Mouse (Mus musculus) cerebellum, adult 9-10 months (tissue): Measurements from ENCODE around the gene Eif2b2.

Source experiments
- DNase-seq: peaks from one replicate; pipeline ENCODE4 v3.0.0; 2022

Gene Eif2b2

DNA sequence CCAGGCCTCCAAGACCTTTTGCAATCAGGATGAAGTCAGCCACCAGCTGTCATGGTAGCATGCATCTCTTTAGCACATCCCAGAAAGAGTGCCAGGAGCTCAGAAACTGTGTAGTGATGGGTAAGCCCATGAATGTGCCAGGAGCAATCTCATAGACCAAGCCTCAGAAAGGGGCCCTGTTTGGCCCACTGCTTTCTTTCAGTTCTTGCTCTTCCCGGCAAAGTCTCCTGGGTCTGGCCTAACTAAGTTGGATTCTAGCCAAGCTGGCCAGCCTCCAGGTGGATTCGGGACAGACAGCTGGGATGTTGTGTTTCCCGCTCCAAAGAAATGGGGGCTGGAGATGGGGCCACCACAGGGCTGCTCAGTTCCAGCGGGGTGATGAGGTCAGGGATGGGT is 24.7 kb upstream of the Eif2b2 start:
- no peak for DNase-seq

DNA sequence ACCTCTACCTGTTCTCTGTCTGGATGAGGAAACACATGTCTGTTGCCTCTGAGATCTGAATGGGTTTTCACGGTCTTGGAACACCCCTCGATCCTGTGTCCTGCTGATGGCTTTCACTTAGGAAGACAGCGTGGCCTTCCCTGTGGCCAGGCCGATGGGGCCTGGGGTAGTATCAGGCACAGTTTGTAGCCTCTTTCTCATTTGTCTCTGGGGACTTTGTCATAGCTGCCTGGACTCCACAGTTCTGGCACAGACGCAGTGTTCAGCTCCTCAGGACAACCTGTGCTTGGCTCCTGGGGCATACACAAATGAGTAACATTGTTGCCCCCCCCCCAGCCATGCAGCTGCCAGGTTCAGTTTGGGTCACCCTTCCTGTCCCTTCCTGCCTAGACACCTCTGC is 24.2 kb upstream of the Eif2b2 start:
- no peak for DNase-seq

DNA sequence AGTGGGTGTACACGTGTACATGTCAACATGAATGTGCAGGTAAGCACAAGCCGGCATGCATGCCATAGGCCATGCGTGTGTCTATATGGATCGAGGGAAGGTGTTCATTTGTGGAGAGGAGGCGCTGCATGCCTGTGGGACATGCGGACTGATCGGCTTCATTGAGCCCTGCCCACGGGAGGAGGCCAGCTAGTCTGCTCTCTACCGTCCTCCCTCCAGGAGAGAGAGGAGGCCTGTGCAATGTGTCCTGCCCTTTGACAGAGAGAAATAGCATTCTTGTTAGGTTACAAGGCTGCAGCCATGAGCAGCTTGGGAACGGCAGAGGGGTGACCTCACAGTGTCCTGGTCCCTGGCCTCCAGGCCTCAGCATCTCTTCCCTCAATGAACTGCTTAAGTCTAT is 23.1 kb upstream of the Eif2b2 start:
- no peak for DNase-seq

DNA sequence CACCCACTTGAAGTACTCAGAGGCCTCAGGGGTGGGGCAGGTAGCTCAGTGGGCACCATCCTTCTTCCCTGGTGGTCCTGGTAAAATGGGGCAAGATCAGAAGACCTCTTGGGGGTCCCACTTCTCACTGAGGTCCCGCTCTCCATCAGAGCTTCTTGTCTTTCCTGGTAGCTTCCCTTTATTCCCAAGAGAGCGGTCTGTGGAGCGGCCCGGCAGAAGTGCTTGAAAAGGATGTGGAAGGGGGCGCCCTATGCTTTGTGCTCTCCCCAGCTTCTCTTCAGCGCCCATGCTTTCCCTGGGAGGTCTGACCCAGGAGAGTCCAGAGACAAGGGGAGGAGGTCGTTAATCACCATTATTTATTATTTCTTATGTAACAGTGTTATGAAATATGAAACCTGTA is 21.9 kb upstream of the Eif2b2 start:
- DNase-seq: no peak

DNA sequence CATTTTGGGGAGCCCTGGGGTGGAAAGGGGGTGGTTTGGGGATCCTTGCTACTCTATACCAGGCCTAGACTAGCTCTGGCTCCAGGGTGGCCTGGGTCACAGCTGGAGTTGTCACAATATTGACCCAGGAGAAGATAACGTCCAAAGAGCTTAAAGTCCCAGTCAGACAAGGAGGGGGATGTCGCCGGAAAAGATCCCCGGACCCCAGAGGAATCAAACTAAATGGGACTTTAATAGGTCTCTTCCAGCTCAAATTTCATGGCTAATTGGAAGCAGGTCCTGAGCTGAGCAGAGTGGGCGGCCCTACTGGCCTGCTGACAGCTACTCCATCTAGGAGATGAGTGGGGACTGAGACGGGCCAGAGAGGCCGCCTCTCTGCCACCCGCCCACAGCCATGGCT is 21.3 kb upstream of the Eif2b2 start:
- DNase-seq: no peak

DNA sequence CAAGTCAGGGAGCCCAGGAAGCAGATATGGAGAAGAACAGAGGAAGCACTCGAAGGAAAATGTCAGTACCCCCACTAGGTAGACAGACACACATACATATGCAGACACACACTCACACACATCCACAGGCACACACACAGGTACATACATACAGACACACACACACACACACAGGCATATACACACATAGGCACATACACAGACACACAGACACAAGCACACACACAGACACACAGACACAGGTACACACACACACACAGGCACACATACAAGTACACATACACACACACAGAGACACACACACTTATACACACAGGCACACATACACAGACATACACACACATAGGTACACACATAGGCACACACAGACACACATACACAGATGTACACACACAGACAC is 19.3 kb upstream of the Eif2b2 start:
- no peak for DNase-seq

DNA sequence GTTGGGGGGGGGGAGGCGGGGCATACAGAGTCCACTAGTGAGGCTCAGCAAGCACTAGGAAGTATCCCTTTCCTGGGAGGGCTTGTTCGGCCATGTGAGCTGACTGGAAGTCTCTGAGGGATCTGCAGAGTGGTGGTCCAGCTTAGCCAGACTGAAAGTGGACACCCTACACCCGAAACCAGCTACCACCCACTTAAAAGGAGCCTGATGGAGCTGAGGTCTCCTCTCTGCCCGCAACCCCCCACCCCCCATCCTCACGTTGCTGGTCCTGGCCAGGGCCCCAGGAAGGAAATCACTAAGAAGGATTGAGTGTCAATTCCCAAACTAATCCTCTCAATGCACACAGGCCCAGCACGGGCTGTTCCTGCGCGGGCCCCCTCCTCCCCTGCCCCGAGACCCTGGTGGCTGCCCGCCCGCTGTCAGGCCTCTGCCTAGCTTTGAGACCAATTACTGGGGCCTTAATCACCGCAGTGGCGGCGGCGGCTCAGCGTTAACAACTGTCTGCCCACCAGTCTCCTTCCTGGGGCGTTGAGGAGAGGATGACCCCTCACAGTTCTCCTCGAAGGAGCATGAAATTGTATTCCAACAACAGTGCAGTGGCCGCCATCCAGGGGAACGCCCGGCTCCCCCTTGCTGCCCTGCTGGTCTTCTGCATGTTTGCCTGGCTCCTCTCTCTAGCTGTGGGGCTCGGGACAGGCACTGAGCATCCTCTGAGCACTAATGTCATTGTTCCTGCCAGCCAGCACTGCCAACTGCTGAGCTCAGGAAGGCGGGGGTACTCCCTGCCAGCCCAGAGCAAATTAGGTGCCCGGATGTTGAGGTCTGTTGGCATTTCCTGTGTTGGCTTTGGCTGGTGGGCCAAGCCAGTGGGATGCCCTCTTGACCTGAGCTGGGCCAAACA is 18.1 kb upstream of the Eif2b2 start:
- DNase-seq: no peak

DNA sequence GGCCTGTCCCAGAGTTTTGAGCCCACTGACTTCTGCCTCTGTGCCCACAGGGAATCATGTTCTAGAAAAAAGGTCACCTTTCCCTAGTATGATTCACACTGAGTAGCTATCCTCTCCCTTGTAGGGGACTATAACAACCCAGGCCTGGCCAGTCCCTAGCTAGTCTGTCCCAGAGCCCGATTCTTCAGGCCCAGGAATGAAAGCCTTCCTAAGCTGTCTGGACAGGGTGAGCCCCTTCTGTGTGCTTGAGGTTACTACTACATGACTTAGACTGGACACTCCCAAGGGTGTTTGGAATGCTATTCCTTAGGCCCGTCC is 17.5 kb upstream of the Eif2b2 start:
- DNase-seq: no peak

DNA sequence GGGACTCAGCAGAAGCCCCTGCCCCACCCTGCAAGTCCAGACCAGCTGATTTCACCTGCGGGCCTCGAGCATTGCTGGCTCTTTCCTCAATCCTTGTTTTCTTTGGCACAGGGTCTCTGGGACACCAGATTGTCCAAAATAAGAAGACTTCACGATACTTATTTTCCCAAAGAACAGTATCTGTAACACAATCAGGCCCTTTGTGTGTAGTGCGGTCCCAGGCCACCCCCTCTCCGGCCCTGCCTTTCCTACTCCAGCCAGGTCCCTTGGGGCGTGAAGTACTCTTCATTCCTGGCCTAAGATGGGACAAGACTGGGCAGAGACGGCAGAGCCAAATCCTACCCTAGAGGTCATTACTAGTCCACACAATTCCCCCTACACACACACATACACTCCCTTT is 17.1 kb upstream of the Eif2b2 start:
- no peak for DNase-seq

DNA sequence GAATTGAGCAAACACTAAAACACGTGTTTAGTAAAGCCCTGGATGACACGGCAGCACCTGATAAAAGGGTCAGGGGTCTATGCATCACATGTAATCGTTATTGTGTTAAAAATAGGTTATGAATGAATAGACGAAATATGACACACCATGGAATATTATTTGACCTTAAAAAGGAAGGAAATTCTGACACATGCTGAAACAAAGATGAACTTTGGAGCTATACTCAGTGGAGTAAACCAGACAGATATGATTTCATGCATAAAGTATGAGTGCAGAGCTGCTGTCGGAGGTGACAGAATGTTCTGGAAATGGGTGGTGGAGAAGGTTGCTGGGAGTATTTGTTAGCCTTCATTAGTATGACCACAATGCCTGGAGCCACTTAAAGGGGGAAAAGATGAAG is 15.6 kb upstream of the Eif2b2 start:
- no peak for DNase-seq

DNA sequence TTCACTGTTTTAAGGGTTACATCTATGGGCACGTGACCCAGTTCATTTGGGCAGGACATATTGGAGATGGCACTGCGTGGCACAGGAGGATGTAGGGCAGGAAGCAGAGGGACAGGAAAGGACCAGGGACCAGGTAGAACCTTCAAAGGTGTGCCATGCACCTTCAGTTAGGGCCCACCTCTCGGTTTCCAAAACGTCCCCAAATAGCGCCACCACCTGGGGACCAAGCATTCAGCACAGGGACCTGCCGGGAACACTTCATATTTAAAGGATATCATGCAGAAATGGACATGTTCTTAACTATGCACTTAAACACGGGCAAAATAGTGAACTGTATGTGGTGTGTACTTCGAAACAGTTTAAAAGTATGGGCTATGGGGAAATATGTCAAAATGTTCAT is 15.2 kb upstream of the Eif2b2 start:
- DNase-seq: no peak

DNA sequence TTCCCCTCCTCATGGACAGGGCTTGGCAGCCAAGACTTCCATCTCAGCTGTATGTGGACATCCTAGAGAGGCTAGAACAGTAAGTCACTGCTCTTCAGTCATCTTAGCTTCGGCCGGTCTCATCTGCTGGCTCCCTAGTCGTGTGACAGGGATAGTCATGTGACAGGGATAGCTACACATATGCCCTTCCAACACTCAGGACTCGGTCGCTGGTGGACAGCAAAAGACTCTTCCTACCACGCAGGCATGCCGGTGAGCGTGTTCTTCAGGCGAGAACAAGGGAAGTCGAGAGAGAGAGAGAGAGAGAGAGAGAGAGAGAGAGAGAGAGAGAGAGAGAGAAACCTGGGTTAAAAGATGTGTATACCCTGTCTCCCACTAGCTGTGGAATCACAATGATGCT is 13.9 kb upstream of the Eif2b2 start:
- no peak for DNase-seq

DNA sequence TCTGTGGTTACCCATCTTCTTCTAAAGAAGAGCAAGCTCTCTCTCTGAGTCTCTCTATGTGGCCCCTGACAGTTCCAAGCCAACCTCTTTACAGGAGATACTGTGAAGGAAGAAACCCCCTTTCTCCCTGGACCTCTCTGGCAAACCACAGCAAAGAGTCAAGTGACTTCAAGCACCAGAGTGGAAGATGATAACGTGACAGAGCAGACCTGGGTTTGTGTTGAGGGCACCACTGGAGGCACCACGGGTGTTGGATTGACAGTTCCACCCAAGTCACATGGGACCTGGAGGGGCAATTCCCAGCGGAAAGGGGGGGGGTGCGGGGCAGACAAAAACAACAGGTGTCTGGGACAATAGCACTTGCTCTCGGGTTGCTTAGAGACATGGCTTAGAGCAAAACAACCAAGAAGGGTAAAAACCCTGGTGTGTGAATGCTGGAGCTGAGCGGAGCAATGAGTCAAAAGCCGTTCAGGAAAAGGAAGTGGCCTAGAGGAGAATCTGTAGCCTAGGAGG is 10.5 kb upstream of the Eif2b2 start:
- DNase-seq: no peak

DNA sequence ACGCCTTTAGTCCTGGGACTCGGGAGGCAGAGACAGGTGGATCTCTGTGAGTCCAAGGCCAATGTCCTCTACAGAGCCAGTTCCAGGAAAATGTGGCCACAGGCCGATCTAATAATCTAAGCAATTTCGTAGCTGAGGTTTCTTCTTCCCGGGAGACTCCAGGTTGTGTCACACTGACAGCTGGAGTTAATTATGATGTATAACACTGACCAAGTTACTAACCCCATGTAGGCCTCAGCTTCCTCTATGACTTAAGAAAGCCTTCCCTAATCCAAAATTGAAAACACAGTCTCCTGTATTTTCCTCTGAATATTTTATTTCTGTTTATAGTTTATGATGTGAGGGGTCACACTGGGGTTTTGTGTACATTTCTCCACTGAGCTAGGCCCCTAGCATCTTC is 4.2 kb upstream of the Eif2b2 start:
- no peak for DNase-seq

DNA sequence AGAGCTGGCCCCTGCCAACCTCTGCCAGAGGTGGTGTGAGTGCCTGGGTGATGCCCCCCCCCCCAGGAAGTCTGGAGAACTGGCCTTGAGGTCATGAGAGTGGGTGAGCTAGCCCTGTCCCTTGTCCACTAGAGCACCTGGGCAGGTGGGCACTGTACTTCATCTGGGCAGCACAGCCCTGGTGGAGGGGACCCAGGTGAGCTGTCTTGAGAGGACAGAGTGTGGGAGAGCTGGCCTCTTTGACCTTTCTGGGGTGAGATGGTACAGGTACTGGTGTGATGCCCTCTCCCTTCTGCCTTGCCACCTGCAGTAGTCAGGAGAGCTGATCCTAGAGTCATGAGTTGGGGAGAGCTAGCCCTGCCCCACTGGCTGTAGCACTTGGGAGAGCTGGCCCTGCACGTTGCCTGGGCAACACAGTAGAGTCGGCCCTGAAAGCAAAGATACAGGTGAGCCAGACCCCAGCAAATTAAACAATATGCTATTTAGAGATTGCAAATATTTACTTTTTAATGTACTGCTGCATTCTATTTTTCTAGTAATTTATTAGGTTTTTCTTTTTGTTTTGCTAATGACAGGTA is 1.5 kb upstream of the Eif2b2 start:
- no peak for DNase-seq

DNA sequence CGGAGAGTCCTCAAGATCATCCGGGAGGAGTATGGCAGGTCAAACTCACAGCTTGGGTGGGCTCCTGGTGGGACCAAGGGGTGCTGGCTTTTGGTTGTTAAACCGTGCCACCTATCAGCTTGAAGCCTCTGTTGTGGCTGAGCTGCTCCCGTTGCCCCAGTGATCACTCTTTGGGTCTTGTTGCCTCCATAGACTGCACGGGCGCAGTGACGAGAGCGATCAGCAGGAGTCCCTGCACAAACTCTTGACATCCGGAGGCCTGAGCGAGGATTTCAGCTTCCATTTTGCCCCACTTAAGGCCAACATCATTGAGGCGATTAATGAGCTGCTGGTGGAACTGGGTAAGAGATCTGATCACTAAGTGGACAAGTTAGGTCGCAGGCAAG is 617 bp downstream of the Eif2b2 start:
- no peak for DNase-seq

DNA sequence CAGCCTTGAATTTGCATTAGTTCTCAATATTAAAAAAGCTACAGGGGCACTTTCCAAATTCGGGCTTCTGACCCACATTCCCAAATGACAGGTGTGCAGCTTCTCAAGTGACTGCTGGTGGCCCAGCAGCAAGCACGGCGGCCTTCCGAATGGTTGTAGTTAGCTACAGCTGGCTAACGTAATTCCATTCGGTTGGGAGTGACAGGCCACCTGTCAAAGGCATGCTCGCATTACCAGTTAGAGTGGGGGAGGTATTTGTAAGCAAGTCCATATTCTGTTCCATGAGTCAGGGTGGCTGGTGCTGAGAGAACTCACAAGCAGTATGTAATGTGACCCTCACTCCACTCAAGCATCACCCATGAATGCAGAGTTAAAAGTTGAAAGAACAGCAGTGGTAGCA is 7.9 kb downstream of the Eif2b2 start:
- no peak for DNase-seq

DNA sequence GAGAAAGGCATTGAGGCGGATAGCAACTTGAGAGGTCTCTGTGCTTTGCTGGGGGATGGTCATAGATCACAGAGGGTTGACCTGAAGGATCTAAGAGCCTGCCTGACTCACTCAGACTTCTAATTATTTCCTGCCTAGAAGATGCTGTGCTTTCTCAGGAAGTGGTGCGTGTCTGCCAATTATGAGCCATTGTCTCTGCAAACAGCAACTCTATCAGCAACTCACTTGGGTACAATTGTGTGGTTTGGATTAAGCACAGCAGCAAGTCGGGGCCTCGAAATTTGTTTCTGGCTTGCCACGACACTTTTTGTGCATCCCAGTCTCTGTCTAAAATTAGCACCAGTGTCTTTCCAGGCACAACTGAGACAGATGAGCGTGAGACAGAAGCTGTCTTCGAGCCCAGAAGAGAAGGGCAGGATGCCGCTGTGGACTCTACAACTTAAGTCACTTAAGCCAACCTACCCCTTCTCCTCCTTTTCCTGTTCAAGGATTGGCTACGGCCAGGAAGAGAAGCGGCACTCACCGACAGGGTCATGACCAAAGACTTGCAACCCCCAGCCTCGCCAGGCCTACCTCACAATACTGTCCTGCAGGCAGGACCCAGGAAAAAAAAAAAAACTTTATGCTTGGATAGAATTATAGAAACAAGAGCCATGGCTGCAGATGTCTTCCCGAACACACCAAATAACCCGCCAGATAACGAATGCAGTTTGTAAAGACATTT is 8.8 kb downstream of the Eif2b2 start:
- DNase-seq: no peak

DNA sequence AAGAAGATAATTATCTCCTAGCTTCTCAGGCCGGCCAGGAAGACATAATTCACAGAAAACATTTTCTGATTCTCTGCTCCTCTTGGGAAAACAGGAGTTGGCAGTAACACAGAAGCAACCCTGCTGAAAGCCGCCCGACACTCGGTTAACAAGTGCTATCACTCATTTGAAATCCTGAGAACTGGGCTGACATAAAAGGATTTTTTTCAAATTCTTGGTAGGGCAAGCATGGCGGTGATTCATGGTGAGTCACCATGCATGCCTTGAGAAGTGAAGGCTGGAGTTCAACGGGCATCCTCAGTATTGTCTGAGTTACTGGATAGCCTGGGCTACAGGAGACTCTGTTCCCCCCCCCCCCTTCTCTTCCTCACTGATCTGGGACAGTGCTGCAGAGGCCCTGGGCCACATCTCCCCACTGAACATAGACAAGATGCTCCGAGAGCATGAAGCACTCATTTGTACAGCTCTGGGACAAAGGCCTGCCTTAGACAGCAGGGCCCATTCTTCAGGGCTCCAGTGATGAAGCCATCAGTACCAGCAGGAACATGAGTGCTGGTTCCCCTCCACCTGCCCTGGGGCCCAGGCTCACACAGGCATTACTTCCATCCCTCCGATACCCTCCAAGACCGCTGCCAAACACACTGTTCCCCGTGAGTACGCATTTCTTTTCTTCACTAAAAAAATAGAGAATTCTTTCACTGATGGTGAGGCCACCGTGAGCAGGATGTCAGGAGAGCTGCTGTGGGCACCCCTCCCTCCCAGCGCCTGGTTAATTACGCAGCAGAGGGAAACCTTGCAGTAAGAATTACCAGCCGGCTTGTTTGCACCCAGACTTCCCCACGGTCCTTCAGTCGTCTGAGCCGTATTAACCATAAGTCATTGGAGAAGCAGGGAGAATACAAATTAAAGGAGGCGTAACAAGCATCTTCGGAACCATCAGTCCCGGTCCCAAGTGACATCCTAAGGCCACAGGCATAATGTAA is 14.4 kb downstream of the Eif2b2 start:
- DNase-seq: no peak

DNA sequence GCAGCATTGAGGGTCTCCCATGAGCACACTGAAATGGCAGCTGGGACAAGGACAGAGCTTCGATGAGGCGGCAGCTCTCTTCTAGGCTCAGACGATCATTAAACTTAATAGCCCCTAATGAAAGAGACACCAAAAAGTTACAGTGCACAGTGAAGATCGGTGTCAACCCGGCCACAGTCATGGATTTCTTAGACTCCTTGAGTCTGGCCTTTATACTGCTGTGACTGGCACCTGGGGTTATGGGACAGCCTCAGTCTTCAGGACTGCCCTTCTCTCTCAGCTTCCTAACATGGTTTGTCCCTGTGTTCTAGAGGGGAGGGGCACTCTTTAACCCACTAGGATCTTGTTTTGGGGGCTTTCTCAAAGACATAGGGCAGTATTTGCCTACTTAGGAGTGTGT is 18.3 kb downstream of the Eif2b2 start:
- no peak for DNase-seq

DNA sequence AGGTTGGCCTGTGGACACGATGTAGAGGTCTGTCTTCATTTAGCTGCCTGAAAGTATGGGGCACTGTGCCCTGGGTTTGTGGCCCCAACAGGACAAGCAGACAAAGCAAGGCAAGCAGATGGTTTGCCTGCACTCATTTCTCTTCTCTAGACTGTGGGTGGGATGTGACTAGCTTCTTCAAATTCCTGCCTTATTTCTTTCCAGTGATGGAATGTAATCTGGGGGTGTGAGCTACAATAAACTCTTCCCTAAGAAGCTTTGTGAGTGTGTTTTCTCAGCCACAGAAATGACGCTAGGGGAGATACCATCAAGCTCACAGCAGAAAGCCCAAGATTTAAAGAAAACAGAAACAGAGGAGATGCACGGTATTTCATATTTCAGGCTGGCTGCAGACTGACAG is 32.8 kb downstream of the Eif2b2 start:
- DNase-seq: no peak

DNA sequence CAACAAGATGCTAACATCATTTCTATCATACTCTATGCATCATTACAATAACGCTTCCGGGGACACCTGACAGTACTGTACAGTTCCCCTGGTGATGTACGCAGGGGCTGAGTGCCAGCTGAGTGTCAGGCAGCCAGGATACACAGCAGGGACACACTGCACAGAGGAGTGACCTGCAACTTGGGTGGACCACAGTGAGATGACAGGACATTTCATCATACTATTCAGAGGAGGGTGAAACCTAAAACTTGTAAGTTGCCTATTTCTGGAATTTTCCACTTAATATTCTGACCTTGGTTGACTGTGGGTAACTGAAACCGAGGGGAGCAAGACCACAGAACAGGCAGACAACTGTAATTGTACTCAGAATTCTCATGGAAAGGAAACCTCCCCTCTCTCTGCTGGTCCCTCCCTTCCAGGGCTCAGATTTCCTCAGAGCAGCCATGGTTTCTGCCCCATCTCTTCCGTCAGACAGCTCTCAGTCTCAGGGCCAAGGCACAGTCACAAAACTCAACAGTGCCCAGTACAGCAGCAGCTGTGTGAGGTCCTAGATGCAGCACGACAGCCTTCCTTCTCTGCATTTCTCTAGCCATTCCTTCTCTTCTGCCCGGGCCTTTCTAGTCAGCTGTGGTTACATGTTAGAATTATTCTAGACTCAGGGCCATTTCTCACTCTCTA is 36.9 kb downstream of the Eif2b2 start:
- DNase-seq: no peak
